Mouse (Mus musculus) midbrain, embryonic 15.5 days (tissue): Measurements from ENCODE around the gene Coq2. TPM values are rescaled to one million over a fixed set of nuclear protein-coding genes. Genes with fewer than 3 reads are reported as not detected.

Experiments used
- ATAC-seq: fragments of 200-750 bp; cut with Nextera tagmentation; replicated peaks from 2 replicates; pipeline ENCODE4 v1.8.0; 2017; ENCODE audit warnings: moderate TSS enrichment
- H3K27ac ChIP-seq: fragments of 300-500 bp; sonication (generic); 2 replicates; pipeline ENCODE4 v1.5.1; 2015; ENCODE audit warnings: mild to moderate bottlenecking, inconsistent platforms
- H3K27me3 ChIP-seq: fragments of 300-500 bp; sonication (generic); replicated peaks from 2 replicates; pipeline ENCODE4 v1.6.1; 2015; ENCODE audit warnings: inconsistent platforms
- H3K36me3 ChIP-seq: fragments of 300-500 bp; sonication (generic); replicated peaks from 2 replicates; pipeline ENCODE4 v1.6.1; 2015; ENCODE audit warnings: inconsistent platforms
- H3K4me1 ChIP-seq: fragments of 300-500 bp; sonication (generic); 2 replicates; pipeline ENCODE4 v1.6.1; 2015; ENCODE audit warnings: inconsistent platforms
- H3K4me2 ChIP-seq: fragments of 300-500 bp; sonication (generic); 2 replicates; pipeline ENCODE4 v1.6.1; 2015; ENCODE audit warnings: inconsistent platforms, mild to moderate bottlenecking, moderate library complexity
- H3K4me3 ChIP-seq: fragments of 300-500 bp; sonication (generic); 2 replicates; pipeline ENCODE4 v1.5.1; 2015; ENCODE audit warnings: mild to moderate bottlenecking, inconsistent platforms
- H3K9ac ChIP-seq: fragments of 300-500 bp; sonication (generic); 2 replicates; pipeline ENCODE4 v1.6.1; 2015; ENCODE audit warnings: mild to moderate bottlenecking, inconsistent platforms
- H3K9me3 ChIP-seq: fragments of 300-500 bp; sonication (generic); 2 replicates; pipeline ENCODE4 v1.6.1; 2016; ENCODE audit warnings: inconsistent platforms
- WGBS: fragments of 180-500 bp; shearing (Covaris S2); methylation state at CpG from one replicate; pipeline ENCODE4 v1.1.7; 2015; ENCODE audit warnings: mixed read lengths; 5-methylcytosine and 5-hydroxymethylcytosine counted together
- polyA plus RNA-seq: library from polyadenylated mRNA; unstranded; fragments of >200 nt; fragmentation: Nextera tagmentation; extraction: Ambion mirVana; gene quantifications from 2 replicates; pipeline ENCODE4 v1.2.1, GENCODE M21; 2015

The Coq2 gene
- polyA plus RNA-seq, 1 experiment from 2014 or later: 49.2 TPM

GRCm38 (mm10) chr5:100651486-100651885, 23.5 kb downstream of the Coq2 start:
- H3K4me3 ChIP-seq: no peak overlapping the region
- no peak overlapping the region for H3K4me2 ChIP-seq
- H3K27ac ChIP-seq: no peak overlapping the region
- H3K9ac ChIP-seq: no peak overlapping the region
- H3K9me3 ChIP-seq: no peaks in the 10 kb centered on the region
- H3K27me3 ChIP-seq: no peaks in the 10 kb centered on the region
- H3K4me1 ChIP-seq: no peaks in the 10 kb centered on the region
- ATAC-seq: no peak
- WGBS: 85% methylated on average over 10 of the region's 10 CpGs
- H3K36me3 ChIP-seq: peaks cover 8% of the 10 kb centered on the region; the same call in 1 of the 2 replicates

- H3K27me3 ChIP-seq: no peaks in the 10 kb centered on the region
- H3K9me3 ChIP-seq: no peaks in the 10 kb centered on the region
- H3K4me2 ChIP-seq: no peak overlapping the region
- 90% methylated on average over 7 of the region's 7 CpGs for WGBS
- H3K4me3 ChIP-seq: no peak overlapping the region
- no peak overlapping the region for H3K27ac ChIP-seq
- ATAC-seq: no peak
- peaks cover 8% of the 10 kb centered on the region; the same call in 1 of the 2 replicates for H3K36me3 ChIP-seq
- H3K4me1 ChIP-seq: no peaks in the 10 kb centered on the region
- no peak overlapping the region for H3K9ac ChIP-seq
These were observed 24.0 kb downstream of the Coq2 start for GRCm38 (mm10) chr5:100650969-100651368.

GRCm38 (mm10) chr5:100648546-100648945, 26.4 kb downstream of the Coq2 start:
- WGBS: 55% methylated on average over 6 of the region's 6 CpGs
- no peaks in the 10 kb centered on the region for H3K4me1 ChIP-seq
- no peaks in the 10 kb centered on the region for H3K27me3 ChIP-seq
- ATAC-seq: 0 out of 2 replicates have a peak, but pooled peaks have one; percentile 27
- no peak overlapping the region for H3K27ac ChIP-seq
- H3K9me3 ChIP-seq: no peaks in the 10 kb centered on the region
- H3K9ac ChIP-seq: no peak overlapping the region
- H3K4me2 ChIP-seq: no peak overlapping the region
- H3K36me3 ChIP-seq: no peaks in the 10 kb centered on the region
- no peak overlapping the region for H3K4me3 ChIP-seq

GRCm38 (mm10) chr5:100648046-100648445, 26.9 kb downstream of the Coq2 start:
- H3K9me3 ChIP-seq: no peaks in the 10 kb centered on the region
- no peaks in the 10 kb centered on the region for H3K4me1 ChIP-seq
- WGBS: 59% methylated on average over 10 of the region's 10 CpGs
- 0 out of 2 replicates have a peak, but pooled peaks have one; percentile 14 for ATAC-seq
- H3K27me3 ChIP-seq: no peaks in the 10 kb centered on the region
- H3K4me3 ChIP-seq: no peak overlapping the region
- H3K4me2 ChIP-seq: no peak overlapping the region
- no peak overlapping the region for H3K27ac ChIP-seq
- no peaks in the 10 kb centered on the region for H3K36me3 ChIP-seq
- H3K9ac ChIP-seq: no peak overlapping the region

GRCm38 (mm10) chr5:100646558-100646957, 28.4 kb downstream of the Coq2 start:
- no peak overlapping the region for H3K4me3 ChIP-seq
- 80% methylated on average over 4 of the region's 4 CpGs for WGBS
- H3K9ac ChIP-seq: no peak overlapping the region
- H3K9me3 ChIP-seq: no peaks in the 10 kb centered on the region
- H3K27ac ChIP-seq: no peak overlapping the region
- no peaks in the 10 kb centered on the region for H3K4me1 ChIP-seq
- H3K4me2 ChIP-seq: no peak overlapping the region
- ATAC-seq: no peak
- no peaks in the 10 kb centered on the region for H3K27me3 ChIP-seq
- no peaks in the 10 kb centered on the region for H3K36me3 ChIP-seq

- no peaks in the 10 kb centered on the region for H3K4me1 ChIP-seq
- 76% methylated on average over 7 of the region's 7 CpGs for WGBS
These were observed 30.9 kb downstream of the Coq2 start for GRCm38 (mm10) chr5:100643991-100644535.

GRCm38 (mm10) chr5:100643253-100643990, 31.5 kb downstream of the Coq2 start:
- 75% methylated on average over 12 of the region's 12 CpGs for WGBS
- ATAC-seq: no peak
- H3K4me1 ChIP-seq: no peaks in the 10 kb centered on the region

More at GRCm38 (mm10) chr5:100643991-100644535, 30.9 kb downstream of the Coq2 start:
- H3K36me3 ChIP-seq: no peaks in the 10 kb centered on the region
- no peak overlapping the region for H3K27ac ChIP-seq
- no peak for ATAC-seq
- no peaks in the 10 kb centered on the region for H3K9me3 ChIP-seq
- no peak overlapping the region for H3K4me3 ChIP-seq
- H3K27me3 ChIP-seq: no peaks in the 10 kb centered on the region
- H3K9ac ChIP-seq: no peak overlapping the region
- no peak overlapping the region for H3K4me2 ChIP-seq

GRCm38 (mm10) chr5:100642316-100642715, 32.6 kb downstream of the Coq2 start:
- 84% methylated on average over 5 of the region's 5 CpGs for WGBS
- no peak overlapping the region for H3K27ac ChIP-seq
- H3K9ac ChIP-seq: no peak overlapping the region
- no peaks in the 10 kb centered on the region for H3K9me3 ChIP-seq
- no peak overlapping the region for H3K4me2 ChIP-seq
- no peaks in the 10 kb centered on the region for H3K27me3 ChIP-seq
- no peaks in the 10 kb centered on the region for H3K36me3 ChIP-seq
- ATAC-seq: no peak
- H3K4me3 ChIP-seq: no peak overlapping the region
- H3K4me1 ChIP-seq: no peaks in the 10 kb centered on the region

More at GRCm38 (mm10) chr5:100643253-100643990, 31.5 kb downstream of the Coq2 start:
- H3K4me3 ChIP-seq: no peak overlapping the region
- no peaks in the 10 kb centered on the region for H3K9me3 ChIP-seq
- no peak overlapping the region for H3K4me2 ChIP-seq
- no peaks in the 10 kb centered on the region for H3K27me3 ChIP-seq
- H3K36me3 ChIP-seq: no peaks in the 10 kb centered on the region
- no peak overlapping the region for H3K27ac ChIP-seq
- H3K9ac ChIP-seq: no peak overlapping the region

- Histone ChIP-seq H3K27ac (no peak overlapping the region), H3K9ac (no peak overlapping the region), H3K9me3 (no peaks in the 10 kb centered on the region), H3K27me3 (no peaks in the 10 kb centered on the region), H3K4me3 (no peak overlapping the region), H3K4me1 (no peaks in the 10 kb centered on the region), H3K36me3 (no peaks in the 10 kb centered on the region), H3K4me2 (no peak overlapping the region)
- ATAC-seq: no peak
- 95% methylated on average over 8 of the region's 8 CpGs for WGBS
These were observed 36.5 kb downstream of the Coq2 start for GRCm38 (mm10) chr5:100638483-100638882.

- Histone ChIP-seq H3K27ac (no peak overlapping the region), H3K9me3 (no peaks in the 10 kb centered on the region), H3K4me3 (no peak overlapping the region), H3K4me1 (no peaks in the 10 kb centered on the region), H3K9ac (no peak overlapping the region), H3K36me3 (no peaks in the 10 kb centered on the region), H3K27me3 (no peaks in the 10 kb centered on the region), H3K4me2 (no peak overlapping the region)
- no peak for ATAC-seq
- 75% methylated on average over 8 of the region's 8 CpGs for WGBS
These were observed 38.0 kb downstream of the Coq2 start for GRCm38 (mm10) chr5:100636794-100637544.

- Histone ChIP-seq H3K9me3 (no peaks in the 10 kb centered on the region), H3K27ac (no peak overlapping the region), H3K36me3 (no peaks in the 10 kb centered on the region), H3K4me1 (no peaks in the 10 kb centered on the region), H3K4me2 (no peak overlapping the region), H3K9ac (no peak overlapping the region), H3K27me3 (no peaks in the 10 kb centered on the region), H3K4me3 (no peak overlapping the region)
- ATAC-seq: no peak
- 94% methylated on average over 4 of the region's 4 CpGs for WGBS
These were observed 39.0 kb downstream of the Coq2 start for GRCm38 (mm10) chr5:100635908-100636307.

GRCm38 (mm10) chr5:100634885-100635478, 40.0 kb downstream of the Coq2 start:
- ATAC-seq: no peak
- no peaks in the 10 kb centered on the region for H3K36me3 ChIP-seq
- 91% methylated on average over 7 of the region's 8 CpGs for WGBS
- no peaks in the 10 kb centered on the region for H3K27me3 ChIP-seq
- no peak overlapping the region for H3K27ac ChIP-seq
- no peak overlapping the region for H3K4me3 ChIP-seq
- H3K9me3 ChIP-seq: no peaks in the 10 kb centered on the region
- H3K4me2 ChIP-seq: no peak overlapping the region
- no peak overlapping the region for H3K9ac ChIP-seq
- H3K4me1 ChIP-seq: no peaks in the 10 kb centered on the region
